Mouse (Mus musculus) olfactory bulb, adult 2 months (tissue): Measurements from ENCODE around the gene Arid3b. TPM values are rescaled to one million over a fixed set of nuclear protein-coding genes. Genes with fewer than 3 reads are reported as not detected.

Source experiments
- H3K27ac ChIP-seq: fragments of 200-500 bp; 2 replicates; pipeline ENCODE4 v1.5.1; 2012; ENCODE audit warnings: low read depth, low read length; ENCODE audit not compliant: insufficient read depth
- H3K4me1 ChIP-seq: fragments of 200-500 bp; 2 replicates; pipeline ENCODE4 v1.6.1; 2012; ENCODE audit warnings: low read length; ENCODE audit not compliant: control insufficient read depth, insufficient read depth
- H3K4me3 ChIP-seq: fragments of 200-500 bp; 2 replicates; pipeline ENCODE4 v1.5.1; 2012; ENCODE audit warnings: mild to moderate bottlenecking, low read depth, low read length, moderate library complexity; ENCODE audit not compliant: insufficient read depth
- CTCF ChIP-seq: fragments of 200-500 bp; IDR thresholded peaks from 2 replicates; pipeline ENCODE4 v1.5.1; 2012; ENCODE audit warnings: low read depth, mild to moderate bottlenecking, low read length, moderate library complexity; ENCODE audit not compliant: insufficient read depth
- POLR2A ChIP-seq: fragments of 200-500 bp; IDR thresholded peaks from 2 replicates; pipeline ENCODE4 v1.6.1; 2012; ENCODE audit warnings: mild to moderate bottlenecking, low read depth, low read length, moderate library complexity; ENCODE audit not compliant: insufficient read depth
- WGBS: fragments of 180-500 bp; shearing (Covaris S2); methylation state at CpG from one replicate; pipeline ENCODE4 v1.1.7; 2018; 5-methylcytosine and 5-hydroxymethylcytosine counted together
- polyA plus RNA-seq: library from polyadenylated mRNA; stranded (reverse); fragments of >200 nt; gene quantifications from 2 replicates; pipeline ENCODE4 v1.2.4, GENCODE M21; 2012; ENCODE audit warnings: low replicate concordance; ENCODE audit not compliant: missing spikeins, insufficient read depth, insufficient read length

The Arid3b gene
- polyA plus RNA-seq, 1 experiment, result not detected

- no peaks in the 10 kb centered on the region for H3K4me1 ChIP-seq
- TF ChIP-seq CTCF, result no peak
- no peak for TF ChIP-seq POLR2A
- 38% methylated on average over 1 of the region's 1 CpGs for WGBS
- no peak overlapping the region for H3K4me3 ChIP-seq
- H3K27ac ChIP-seq, result no peak overlapping the region
Measured at GRCm38 (mm10) chr9:57747067-57747466, 89.5 kb downstream of the Arid3b start.

GRCm38 (mm10) chr9:57744462-57745091 is 92.0 kb downstream of the Arid3b start:
- H3K27ac ChIP-seq, result no peak overlapping the region
- WGBS, result 56% methylated on average over 3 of the region's 3 CpGs

More at GRCm38 (mm10) chr9:57744462-57745091, 92.0 kb downstream of the Arid3b start:
- Histone ChIP-seq H3K4me1 (no peaks in the 10 kb centered on the region), H3K4me3 (no peak overlapping the region)
- no peak for TF ChIP-seq POLR2A
- TF ChIP-seq CTCF, result no peak

Other genes with a start within 250 kb of the Arid3b start
- not detected in 2 replicates for gene Ulk3, start 247.3 kb downstream of the Arid3b start, polyA plus RNA-seq
- gene Cplx3, start 230.5 kb downstream of the Arid3b start, polyA plus RNA-seq, result not detected in 2 replicates
- not detected in 2 replicates for gene Lman1l, start 216.0 kb downstream of the Arid3b start, polyA plus RNA-seq
- not detected in 2 replicates for gene Csk, start 183.2 kb downstream of the Arid3b start, polyA plus RNA-seq
- gene Cyp1a2, start 153.1 kb downstream of the Arid3b start, polyA plus RNA-seq, result not detected in 2 replicates
- gene Cyp1a1, start 148.9 kb downstream of the Arid3b start, polyA plus RNA-seq, result not detected in 2 replicates
- not detected in 2 replicates for gene Edc3, start 128.3 kb downstream of the Arid3b start, polyA plus RNA-seq
- 308 TPM in 1 of 2 replicates, not detected in the other for gene Clk3, start 70.9 kb downstream of the Arid3b start, polyA plus RNA-seq
- gene Ubl7, start 74.2 kb upstream of the Arid3b start, polyA plus RNA-seq, result not detected in 2 replicates
- gene Sema7a, start 103.3 kb upstream of the Arid3b start, polyA plus RNA-seq, result not detected in 2 replicates
- not detected in 2 replicates for gene Cyp11a1, start 169.6 kb upstream of the Arid3b start, polyA plus RNA-seq
- gene Stra6, start 227.0 kb upstream of the Arid3b start, polyA plus RNA-seq, result not detected in 2 replicates